Mouse (Mus musculus): ENCODE data around the gene Prim2. TPM values are rescaled to one million over a fixed set of nuclear protein-coding genes. Genes with fewer than 3 reads are reported as not detected.
"Not testable (repeated sequence)": the region's sequence is repeated elsewhere in the genome, so short reads cannot be mapped to it uniquely, and the experiment has no call there.

Prim2 gene
- total and polyA plus RNA-seq, 3 experiments, result 1.1 to 2.3 (median 2.3) TPM

- intact Hi-C loops (cut with DNase I), result no loop called here
Observed at GRCm38 (mm10) chr1:33627070-33627469, 42.5 kb downstream of the Prim2 start.

GRCm38 (mm10) chr1:33624900-33625299, 44.7 kb downstream of the Prim2 start:
- 96% methylated on average over 6 of the region's 6 CpGs for WGBS
- intact Hi-C loops (cut with DNase I), result no loop called here
- TF ChIP-seq POLR2A (IDR thresholded peaks at IDR 0.05; ENCODE audit: insufficient read depth, low read depth, low read length) (no peak), EP300 (IDR thresholded peaks at IDR 0.05; ENCODE audit: insufficient read depth, low read depth, low read length) (no peak), CTCF (IDR thresholded peaks at IDR 0.05) (no peak)
- Histone ChIP-seq H3K27ac (no peak overlapping the region), H3K4me3 (no peak overlapping the region), H3K9ac (ENCODE audit: low read depth, low read length) (no peak overlapping the region), H3K36me3 (ENCODE audit: control insufficient read depth, insufficient read depth, low read length) (no peaks in the 10 kb centered on the region), H3K79me2 (replicated peaks; ENCODE audit: control insufficient read depth, insufficient read depth, low read length) (no peaks in the 10 kb centered on the region), H3K4me1 (ENCODE audit: control insufficient read depth, insufficient read depth, low read length) (no peaks in the 10 kb centered on the region), H3K27me3 (ENCODE audit: control insufficient read depth, insufficient read depth, low read length) (no peaks in the 10 kb centered on the region)
- no peak for DNase-seq

More at GRCm38 (mm10) chr1:33627070-33627469, 42.5 kb downstream of the Prim2 start:
- WGBS, result 82% methylated on average over 2 of the region's 2 CpGs
- H3K27me3 ChIP-seq (ENCODE audit: control insufficient read depth, insufficient read depth, low read length), result no peaks in the 10 kb centered on the region
- H3K79me2 ChIP-seq (replicated peaks; ENCODE audit: control insufficient read depth, insufficient read depth, low read length), result no peaks in the 10 kb centered on the region
- H3K27ac ChIP-seq, result no peak overlapping the region
- no peaks in the 10 kb centered on the region for H3K36me3 ChIP-seq (ENCODE audit: control insufficient read depth, insufficient read depth, low read length)
- DNase-seq, result no peak
- no peaks in the 10 kb centered on the region for H3K4me1 ChIP-seq (ENCODE audit: control insufficient read depth, insufficient read depth, low read length)
- H3K4me3 ChIP-seq, result no peak overlapping the region
- TF ChIP-seq POLR2A (IDR thresholded peaks at IDR 0.05; ENCODE audit: insufficient read depth, low read depth, low read length) (no peak), EP300 (IDR thresholded peaks at IDR 0.05; ENCODE audit: insufficient read depth, low read depth, low read length) (no peak), CTCF (IDR thresholded peaks at IDR 0.05) (no peak)
- H3K9ac ChIP-seq (ENCODE audit: low read depth, low read length), result no peak overlapping the region

- H3K4me1 ChIP-seq (ENCODE audit: control insufficient read depth, insufficient read depth, low read length), result no peaks in the 10 kb centered on the region
- intact Hi-C loops (cut with DNase I), result no loop called here
- H3K79me2 ChIP-seq (replicated peaks; ENCODE audit: control insufficient read depth, insufficient read depth, low read length), result no peaks in the 10 kb centered on the region
- 57% methylated on average over 4 of the region's 4 CpGs for WGBS
- no peak overlapping the region for H3K9ac ChIP-seq (ENCODE audit: low read depth, low read length)
- TF ChIP-seq CTCF (IDR thresholded peaks at IDR 0.05) (no peak), EP300 (IDR thresholded peaks at IDR 0.05; ENCODE audit: insufficient read depth, low read depth, low read length) (no peak), POLR2A (IDR thresholded peaks at IDR 0.05; ENCODE audit: insufficient read depth, low read depth, low read length) (no peak)
- H3K36me3 ChIP-seq (ENCODE audit: control insufficient read depth, insufficient read depth, low read length), result no peaks in the 10 kb centered on the region
- DNase-seq, result no peak
- H3K27ac ChIP-seq, result no peak overlapping the region
- no peaks in the 10 kb centered on the region for H3K27me3 ChIP-seq (ENCODE audit: control insufficient read depth, insufficient read depth, low read length)
- no peak overlapping the region for H3K4me3 ChIP-seq
Observed at GRCm38 (mm10) chr1:33624441-33624840, 45.2 kb downstream of the Prim2 start.

- no peaks in the 10 kb centered on the region for H3K36me3 ChIP-seq (ENCODE audit: control insufficient read depth, insufficient read depth, low read length)
- intact Hi-C loops (cut with DNase I), result no loop called here
- TF ChIP-seq EP300 (IDR thresholded peaks at IDR 0.05; ENCODE audit: insufficient read depth, low read depth, low read length) (no peak), CTCF (IDR thresholded peaks at IDR 0.05) (no peak), POLR2A (IDR thresholded peaks at IDR 0.05; ENCODE audit: insufficient read depth, low read depth, low read length) (no peak)
- H3K9ac ChIP-seq (ENCODE audit: low read depth, low read length), result no peak overlapping the region
- H3K4me3 ChIP-seq, result no peak overlapping the region
- H3K27ac ChIP-seq, result no peak overlapping the region
- H3K79me2 ChIP-seq (replicated peaks; ENCODE audit: control insufficient read depth, insufficient read depth, low read length), result no peaks in the 10 kb centered on the region; the same call in 1 of the 2 replicates
- H3K27me3 ChIP-seq (ENCODE audit: control insufficient read depth, insufficient read depth, low read length), result no peaks in the 10 kb centered on the region
- WGBS, result 90% methylated on average over 10 of the region's 10 CpGs
- no peaks in the 10 kb centered on the region for H3K4me1 ChIP-seq (ENCODE audit: control insufficient read depth, insufficient read depth, low read length)
- no peak for DNase-seq
Observed at GRCm38 (mm10) chr1:33621791-33622190, 47.8 kb downstream of the Prim2 start.

GRCm38 (mm10) chr1:33620091-33620788, 49.4 kb downstream of the Prim2 start:
- no peak for DNase-seq

GRCm38 (mm10) chr1:33616642-33617041, 53.0 kb downstream of the Prim2 start:
- H3K36me3 ChIP-seq (ENCODE audit: control insufficient read depth, insufficient read depth, low read length); DNase-seq; H3K4me1 ChIP-seq (ENCODE audit: control insufficient read depth, insufficient read depth, low read length); H3K9ac ChIP-seq (ENCODE audit: low read depth, low read length); H3K27me3 ChIP-seq (ENCODE audit: control insufficient read depth, insufficient read depth, low read length); H3K79me2 ChIP-seq (replicated peaks; ENCODE audit: control insufficient read depth, insufficient read depth, low read length); intact Hi-C loops (cut with DNase I); H3K27ac ChIP-seq; H3K4me3 ChIP-seq: not testable (repeated sequence)
- 97% methylated on average over 5 of the region's 6 CpGs for WGBS

More at GRCm38 (mm10) chr1:33620091-33620788, 49.4 kb downstream of the Prim2 start:
- Histone ChIP-seq H3K27me3 (ENCODE audit: control insufficient read depth, insufficient read depth, low read length) (no peaks in the 10 kb centered on the region), H3K36me3 (ENCODE audit: control insufficient read depth, insufficient read depth, low read length) (no peaks in the 10 kb centered on the region), H3K4me1 (ENCODE audit: control insufficient read depth, insufficient read depth, low read length) (no peaks in the 10 kb centered on the region), H3K27ac (no peak overlapping the region), H3K79me2 (replicated peaks; ENCODE audit: control insufficient read depth, insufficient read depth, low read length) (no peaks in the 10 kb centered on the region; the same call in 1 of the 2 replicates), H3K9ac (ENCODE audit: low read depth, low read length) (no peak overlapping the region), H3K4me3 (no peak overlapping the region)
- no peak for TF ChIP-seq EP300 (IDR thresholded peaks at IDR 0.05; ENCODE audit: insufficient read depth, low read depth, low read length)
- no peak for TF ChIP-seq POLR2A (IDR thresholded peaks at IDR 0.05; ENCODE audit: insufficient read depth, low read depth, low read length)
- no peak for TF ChIP-seq CTCF (IDR thresholded peaks at IDR 0.05)
- WGBS, result 89% methylated on average over 9 of the region's 9 CpGs
- intact Hi-C loops (cut with DNase I), result no loop called here

Measured in heart, adult 2 months (tissue).